Mouse (Mus musculus) liver, embryonic 12.5 days (tissue): ENCODE data around the gene Map4k1. TPM values are rescaled to one million over a fixed set of nuclear protein-coding genes. Genes with fewer than 3 reads are reported as not detected.

ENCODE experiments used
- ATAC-seq: fragments of 200-750 bp; cut with Nextera tagmentation; 2 replicates; pipeline ENCODE4 v1.8.0; 2017; ENCODE audit warnings: moderate number of reproducible peaks, mild to moderate bottlenecking, moderate library complexity
- H3K27ac ChIP-seq: fragments of 300-500 bp; sonication (generic); 2 replicates; pipeline ENCODE4 v1.5.1; 2016; ENCODE audit warnings: mild to moderate bottlenecking
- H3K27me3 ChIP-seq: fragments of 300-500 bp; sonication (generic); replicated peaks from 2 replicates; pipeline ENCODE4 v1.6.1; 2016; ENCODE audit warnings: mild to moderate bottlenecking, moderate library complexity
- H3K36me3 ChIP-seq: fragments of 300-500 bp; sonication (generic); 2 replicates; pipeline ENCODE4 v1.6.1; 2016; ENCODE audit warnings: mild to moderate bottlenecking, moderate library complexity
- H3K4me1 ChIP-seq: fragments of 300-500 bp; sonication (generic); 2 replicates; pipeline ENCODE4 v1.6.1; 2016
- H3K4me2 ChIP-seq: fragments of 300-500 bp; sonication (generic); 2 replicates; pipeline ENCODE4 v1.6.1; 2016; ENCODE audit warnings: mild to moderate bottlenecking, moderate library complexity
- H3K4me3 ChIP-seq: fragments of 300-500 bp; sonication (generic); 2 replicates; pipeline ENCODE4 v1.5.1; 2016; ENCODE audit warnings: mild to moderate bottlenecking, moderate library complexity
- H3K9ac ChIP-seq: fragments of 300-500 bp; sonication (generic); 2 replicates; pipeline ENCODE4 v1.6.1; 2016; ENCODE audit warnings: mild to moderate bottlenecking, moderate library complexity
- H3K9me3 ChIP-seq: fragments of 300-500 bp; sonication (generic); replicated peaks from 2 replicates; pipeline ENCODE4 v1.6.1; 2016; ENCODE audit warnings: mild to moderate bottlenecking, moderate library complexity
- WGBS: fragments of 180-500 bp; shearing (Covaris S2); methylation state at CpG from one replicate; pipeline ENCODE4 v1.1.7; 2016; ENCODE audit not compliant: insufficient replicate concordance; 5-methylcytosine and 5-hydroxymethylcytosine counted together
- polyA plus RNA-seq: library from polyadenylated mRNA; unstranded; fragments of >200 nt; fragmentation: Nextera tagmentation; extraction: Ambion mirVana; gene quantifications from 2 replicates; pipeline ENCODE4 v1.2.1, GENCODE M21; 2016

Gene Map4k1
- polyA plus RNA-seq, 1 experiment from 2014 or later: 33.3 TPM

DNA sequence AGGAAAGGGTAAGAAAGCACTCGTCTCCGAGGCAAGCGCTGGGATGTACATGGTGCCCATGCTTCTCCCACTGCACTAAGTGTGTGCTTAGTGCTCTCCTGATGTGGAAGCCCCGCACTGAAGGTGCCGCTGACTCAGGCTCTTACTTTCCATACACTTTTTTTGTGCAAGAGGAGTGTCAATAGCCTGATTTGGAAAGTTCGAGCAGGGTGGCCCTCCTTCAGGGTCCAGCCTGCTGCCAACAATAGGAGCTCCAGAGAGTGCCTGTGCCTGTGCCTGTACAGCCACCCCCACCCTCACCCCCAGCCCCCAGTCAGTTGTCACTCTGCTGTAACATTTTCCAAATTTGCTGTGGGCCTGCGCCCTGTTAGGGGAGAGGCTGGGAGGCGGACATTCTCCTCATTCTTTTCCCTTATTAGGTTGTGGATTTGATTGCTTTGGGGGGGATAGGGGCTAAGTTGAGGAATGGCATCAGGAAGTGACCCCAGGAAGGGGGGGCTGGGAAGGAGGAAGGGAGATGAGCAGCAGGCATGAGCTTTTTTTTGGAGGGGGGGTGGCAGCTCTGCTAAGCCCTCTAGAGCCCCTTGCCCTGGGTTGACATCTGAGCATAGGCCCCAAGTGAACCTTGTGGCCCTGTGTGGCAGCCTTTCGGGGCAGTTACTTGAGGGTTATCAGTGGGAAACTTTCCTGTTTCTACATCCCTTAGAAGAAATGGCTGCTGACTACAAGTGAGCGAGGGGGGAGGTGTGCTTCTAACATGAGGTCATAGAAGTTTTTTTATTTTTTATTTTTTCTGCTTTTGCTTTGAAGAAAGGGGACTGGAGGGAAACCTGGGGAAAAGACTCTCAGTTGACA is 36.2 kb upstream of the Map4k1 start:
- H3K4me2 ChIP-seq: peak overlapping the region; percentile 26; the same call in 1 of the 2 replicates
- H3K4me1 ChIP-seq: peaks cover 98% of the 10 kb centered on the region
- H3K36me3 ChIP-seq: peaks cover 58% of the 10 kb centered on the region
- no peaks in the 10 kb centered on the region for H3K9me3 ChIP-seq
- H3K4me3 ChIP-seq: no peak overlapping the region
- H3K27ac ChIP-seq: peak overlapping the region; percentile 75
- 51% methylated on average over 10 of the region's 10 CpGs for WGBS
- H3K9ac ChIP-seq: no peak overlapping the region
- ATAC-seq: peak; percentile 31; the same call in 1 of the 2 replicates
- no peaks in the 10 kb centered on the region for H3K27me3 ChIP-seq

DNA sequence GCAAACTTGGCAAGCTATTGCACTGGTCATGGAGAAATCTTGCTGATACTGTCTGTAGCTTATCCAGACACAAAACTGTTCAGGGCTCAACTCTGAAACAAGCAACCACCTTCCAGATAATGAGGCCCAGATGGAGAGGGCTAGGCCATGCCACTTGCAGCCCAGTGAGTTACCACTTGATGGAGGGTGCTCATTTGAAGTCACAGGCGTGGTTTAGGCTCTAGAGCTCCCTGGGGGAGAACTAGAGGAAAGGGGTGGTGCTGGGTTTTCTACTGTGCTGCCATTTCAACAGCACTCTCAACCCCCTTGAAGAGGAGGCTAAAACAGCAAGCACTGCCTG is 35.6 kb upstream of the Map4k1 start:
- H3K4me2 ChIP-seq: peak overlapping the region; percentile 26; the same call in 1 of the 2 replicates
- no peaks in the 10 kb centered on the region for H3K9me3 ChIP-seq
- peaks cover 99% of the 10 kb centered on the region for H3K4me1 ChIP-seq
- no peak overlapping the region for H3K4me3 ChIP-seq
- WGBS: 4% methylated on average over 1 of the region's 1 CpGs
- peak overlapping the region; percentile 75 for H3K27ac ChIP-seq
- H3K9ac ChIP-seq: peak overlapping the region; percentile 40; the same call in 1 of the 2 replicates
- peak; percentile 60 for ATAC-seq
- H3K36me3 ChIP-seq: peaks cover 63% of the 10 kb centered on the region
- H3K27me3 ChIP-seq: no peaks in the 10 kb centered on the region

DNA sequence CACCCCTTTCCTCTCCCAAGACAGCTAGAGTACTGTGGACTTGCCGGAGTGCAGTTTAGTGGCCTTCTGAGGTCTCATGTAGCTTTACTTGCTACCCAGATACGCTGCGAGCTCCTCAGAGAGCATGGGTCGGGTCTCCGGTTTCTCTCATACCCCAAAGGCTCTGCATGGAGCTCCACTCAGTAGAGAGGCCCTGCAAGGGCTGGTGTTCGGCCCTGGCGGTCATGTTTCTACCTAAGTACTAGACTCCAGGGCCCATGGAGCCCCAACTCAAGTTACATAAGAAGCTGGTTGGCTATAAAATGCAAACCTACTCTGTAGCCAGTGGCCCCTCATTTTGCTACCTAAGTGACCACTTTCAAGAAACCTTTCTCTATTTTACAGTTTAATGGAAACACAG is 33.1 kb upstream of the Map4k1 start:
- ATAC-seq: no peak
- Histone ChIP-seq H3K9ac (no peak overlapping the region; the same call in 1 of the 2 replicates), H3K4me2 (no peak overlapping the region)

DNA sequence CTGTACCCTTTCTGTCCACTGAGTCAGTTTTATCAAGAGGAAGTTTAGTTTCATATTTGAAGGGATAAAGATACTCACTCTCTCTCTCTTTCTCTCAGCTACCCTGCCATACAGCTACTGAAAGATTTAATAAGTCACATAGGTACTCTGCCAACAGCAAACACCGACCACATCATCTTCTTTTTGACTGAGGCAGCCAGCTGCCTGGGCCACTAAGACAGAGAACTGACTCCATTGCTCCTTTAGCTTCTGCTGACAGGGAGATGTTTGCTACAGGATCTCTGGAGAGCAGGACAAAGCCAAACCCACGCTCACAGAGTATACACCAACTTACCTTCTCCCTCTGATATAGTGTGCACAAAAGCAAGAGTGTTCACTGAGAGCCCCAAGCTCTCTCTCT is 32.6 kb upstream of the Map4k1 start:
- WGBS: 79% methylated on average over 2 of the region's 2 CpGs
- Histone ChIP-seq H3K27me3 (no peaks in the 10 kb centered on the region), H3K4me1 (peaks cover 100% of the 10 kb centered on the region), H3K4me3 (no peak overlapping the region), H3K36me3 (peaks cover 60% of the 10 kb centered on the region), H3K4me2 (no peak overlapping the region), H3K27ac (0 out of 2 replicates have a peak overlapping the region, but pooled peaks have one; percentile 12), H3K9ac (no peak overlapping the region; the same call in 1 of the 2 replicates), H3K9me3 (no peaks in the 10 kb centered on the region)
- no peak for ATAC-seq

More for the DNA sequence above, 33.1 kb upstream of the Map4k1 start:
- H3K27ac ChIP-seq: peak overlapping the region; percentile 43
- WGBS: 88% methylated on average over 7 of the region's 7 CpGs
- H3K36me3 ChIP-seq: peaks cover 58% of the 10 kb centered on the region
- H3K9me3 ChIP-seq: no peaks in the 10 kb centered on the region
- no peaks in the 10 kb centered on the region for H3K27me3 ChIP-seq
- no peak overlapping the region for H3K4me3 ChIP-seq
- peaks cover 100% of the 10 kb centered on the region for H3K4me1 ChIP-seq

DNA sequence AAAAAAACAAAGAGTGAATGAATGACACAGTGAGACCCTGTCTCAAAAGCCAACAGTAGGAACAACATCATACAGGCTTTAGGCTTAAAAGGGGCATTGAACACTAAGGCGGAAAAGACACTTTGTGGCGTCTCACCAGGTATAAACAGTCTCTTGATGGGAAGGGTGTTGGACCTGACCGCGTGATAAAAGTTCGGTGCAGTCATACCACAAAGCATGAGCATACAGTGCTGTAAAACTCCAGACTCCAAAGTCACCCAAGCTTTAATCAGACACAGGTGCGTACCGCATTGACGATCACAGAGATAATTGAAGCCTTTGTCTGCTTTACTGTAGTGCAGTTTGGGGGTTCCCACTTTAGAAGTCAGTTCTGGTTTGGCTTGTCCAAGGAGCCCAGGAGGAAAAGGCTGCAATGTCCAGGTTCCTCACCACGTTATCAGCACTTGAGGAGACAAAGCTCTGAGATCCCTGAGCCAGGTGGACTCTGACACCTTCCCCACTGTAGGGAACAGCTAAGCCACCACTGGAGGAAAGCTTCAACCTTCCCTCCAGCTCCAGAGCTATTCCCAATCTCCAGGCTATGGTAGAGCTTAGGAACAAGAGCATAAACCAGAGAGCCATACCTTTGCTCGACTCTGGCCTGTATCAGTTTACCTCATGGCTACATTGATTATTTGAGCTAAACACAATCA is 31.4 kb upstream of the Map4k1 start:
- peaks cover 67% of the 10 kb centered on the region for H3K36me3 ChIP-seq
- 84% methylated on average over 10 of the region's 10 CpGs for WGBS
- no peak overlapping the region for H3K4me2 ChIP-seq
- H3K4me1 ChIP-seq: peaks cover 100% of the 10 kb centered on the region
- H3K27ac ChIP-seq: peak overlapping the region; percentile 84; the same call in 1 of the 2 replicates
- no peak overlapping the region for H3K9ac ChIP-seq
- ATAC-seq: no peak
- H3K4me3 ChIP-seq: no peak overlapping the region
- H3K9me3 ChIP-seq: no peaks in the 10 kb centered on the region
- H3K27me3 ChIP-seq: no peaks in the 10 kb centered on the region

DNA sequence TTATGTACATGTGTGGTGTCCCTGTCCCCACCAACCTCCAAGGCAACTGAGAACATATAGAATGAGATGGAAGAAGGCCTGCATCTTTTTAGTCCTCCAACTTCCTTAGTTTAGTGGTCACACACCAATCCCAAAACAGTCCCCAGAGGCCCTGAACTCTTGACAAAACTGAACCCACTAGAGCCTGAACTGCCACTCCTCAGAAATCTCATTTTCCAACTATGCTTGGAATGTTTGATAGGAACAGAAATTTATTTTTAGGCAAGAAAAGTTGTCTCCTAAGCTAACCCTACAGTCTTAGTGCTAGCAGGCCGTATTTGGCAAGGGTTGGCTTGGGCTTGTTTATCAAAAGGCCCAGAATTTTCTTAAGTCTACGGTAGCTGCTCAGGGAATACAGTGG is 30.1 kb upstream of the Map4k1 start:
- 82% methylated on average over 2 of the region's 2 CpGs for WGBS
- Histone ChIP-seq H3K4me1 (peaks cover 100% of the 10 kb centered on the region), H3K4me2 (no peak overlapping the region), H3K9ac (peak overlapping the region; percentile 3; the same call in 1 of the 2 replicates), H3K4me3 (no peak overlapping the region), H3K9me3 (no peaks in the 10 kb centered on the region), H3K27ac (peak overlapping the region; percentile 84), H3K36me3 (peaks cover 73% of the 10 kb centered on the region), H3K27me3 (no peaks in the 10 kb centered on the region)
- ATAC-seq: no peak

DNA sequence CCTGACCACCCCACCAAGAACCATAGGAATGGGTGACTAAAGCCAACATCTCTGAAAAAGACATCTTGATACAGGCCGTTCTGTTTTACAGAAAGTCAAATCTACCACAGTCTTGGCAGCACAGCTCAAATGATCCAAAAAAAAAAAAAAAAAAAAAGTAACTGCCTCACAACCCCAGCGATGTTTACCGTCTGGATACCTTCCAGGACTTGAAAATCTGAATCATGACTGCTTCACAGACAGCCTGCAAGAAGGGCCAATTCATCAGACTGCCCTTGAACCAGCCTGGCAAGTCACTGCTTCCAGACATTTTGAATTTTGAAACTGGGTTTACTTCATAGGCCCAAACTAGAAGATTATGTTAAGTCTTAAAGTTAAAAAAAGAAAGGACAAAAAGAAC is 29.1 kb upstream of the Map4k1 start:
- ATAC-seq: no peak

DNA sequence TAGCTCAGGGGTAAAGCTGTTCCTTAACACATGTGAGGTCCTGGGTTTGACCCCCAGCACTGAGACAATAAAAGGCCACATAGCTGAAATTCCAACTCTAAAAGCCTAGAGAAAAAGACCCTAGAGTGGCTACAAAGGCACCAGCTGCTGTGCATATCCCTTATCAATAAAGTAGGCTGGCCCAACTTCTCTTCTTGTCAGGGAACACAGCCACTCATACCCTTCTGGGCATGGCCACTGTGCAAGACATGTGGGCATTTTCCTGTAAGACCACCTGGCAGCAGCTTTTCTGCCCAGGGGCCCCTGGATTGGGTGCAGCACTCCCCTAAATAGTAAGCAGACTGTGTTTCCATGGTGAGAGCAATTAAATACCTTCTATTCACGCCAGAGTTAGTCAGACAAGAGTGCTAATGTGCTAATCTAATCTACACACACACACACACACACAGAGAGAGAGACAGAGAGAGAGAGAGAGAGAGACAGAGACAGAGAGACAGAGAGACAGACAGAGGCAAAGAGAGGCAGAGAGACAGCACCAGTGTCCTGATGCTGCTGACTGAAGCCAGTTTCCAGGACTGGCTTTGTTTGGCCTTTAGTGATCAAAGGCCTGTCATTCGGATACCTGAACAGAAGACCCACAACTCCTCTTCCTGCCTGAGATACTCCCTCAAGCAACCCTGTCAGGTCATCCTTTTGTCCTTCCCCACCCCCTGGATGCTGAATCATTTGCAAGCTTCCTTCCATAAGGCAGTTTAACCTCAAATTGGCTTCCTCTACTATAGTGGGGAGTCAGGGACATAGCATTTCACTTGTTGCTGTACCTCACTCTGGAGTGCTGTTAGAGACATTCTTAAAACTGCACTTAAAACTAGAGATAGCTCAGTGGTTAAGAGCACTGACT is 28.1 kb upstream of the Map4k1 start:
- peaks cover 64% of the 10 kb centered on the region for H3K36me3 ChIP-seq
- H3K4me1 ChIP-seq: peaks cover 100% of the 10 kb centered on the region
- peak overlapping the region; percentile 63 for H3K4me2 ChIP-seq
- H3K9ac ChIP-seq: peak overlapping the region; percentile 56
- peak; percentile 92 for ATAC-seq
- H3K27me3 ChIP-seq: no peaks in the 10 kb centered on the region
- H3K4me3 ChIP-seq: peak overlapping the region; percentile 23
- 17% methylated on average over 2 of the region's 2 CpGs for WGBS
- no peaks in the 10 kb centered on the region for H3K9me3 ChIP-seq
- peak overlapping the region; percentile 84 for H3K27ac ChIP-seq

More for the DNA sequence above, 29.1 kb upstream of the Map4k1 start:
- Histone ChIP-seq H3K27me3 (no peaks in the 10 kb centered on the region), H3K4me1 (peaks cover 100% of the 10 kb centered on the region), H3K9me3 (no peaks in the 10 kb centered on the region), H3K4me3 (no peak overlapping the region), H3K9ac (peak overlapping the region; percentile 56), H3K27ac (peak overlapping the region; percentile 84), H3K4me2 (peak overlapping the region; percentile 63), H3K36me3 (peaks cover 73% of the 10 kb centered on the region)
- WGBS: 50% methylated on average over 3 of the region's 3 CpGs

DNA sequence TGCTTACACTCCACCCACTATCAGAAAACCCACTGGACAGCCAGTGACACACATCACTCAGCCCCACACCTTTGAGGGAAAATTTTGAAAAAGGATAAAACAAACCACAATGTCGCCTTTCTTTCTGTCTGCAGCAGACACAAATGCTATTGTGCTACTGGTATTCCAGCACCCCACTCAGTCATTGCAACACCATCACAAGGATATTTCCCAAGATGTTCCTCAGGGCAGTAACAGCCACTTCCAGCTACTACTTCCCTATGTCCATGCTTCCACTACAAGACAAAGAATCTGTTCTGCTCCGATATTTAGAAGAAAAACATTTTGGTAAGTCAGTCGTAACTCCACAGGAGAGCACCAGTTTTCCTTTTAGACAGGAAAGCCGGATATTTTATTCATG is 27.1 kb upstream of the Map4k1 start:
- Histone ChIP-seq H3K36me3 (peaks cover 55% of the 10 kb centered on the region), H3K27me3 (no peaks in the 10 kb centered on the region), H3K27ac (peak overlapping the region; percentile 84), H3K4me1 (peaks cover 100% of the 10 kb centered on the region), H3K9me3 (no peaks in the 10 kb centered on the region), H3K4me3 (no peak overlapping the region), H3K4me2 (peak overlapping the region; percentile 63), H3K9ac (peak overlapping the region; percentile 37; the same call in 1 of the 2 replicates)
- 77% methylated on average over 4 of the region's 4 CpGs for WGBS
- no peak for ATAC-seq

DNA sequence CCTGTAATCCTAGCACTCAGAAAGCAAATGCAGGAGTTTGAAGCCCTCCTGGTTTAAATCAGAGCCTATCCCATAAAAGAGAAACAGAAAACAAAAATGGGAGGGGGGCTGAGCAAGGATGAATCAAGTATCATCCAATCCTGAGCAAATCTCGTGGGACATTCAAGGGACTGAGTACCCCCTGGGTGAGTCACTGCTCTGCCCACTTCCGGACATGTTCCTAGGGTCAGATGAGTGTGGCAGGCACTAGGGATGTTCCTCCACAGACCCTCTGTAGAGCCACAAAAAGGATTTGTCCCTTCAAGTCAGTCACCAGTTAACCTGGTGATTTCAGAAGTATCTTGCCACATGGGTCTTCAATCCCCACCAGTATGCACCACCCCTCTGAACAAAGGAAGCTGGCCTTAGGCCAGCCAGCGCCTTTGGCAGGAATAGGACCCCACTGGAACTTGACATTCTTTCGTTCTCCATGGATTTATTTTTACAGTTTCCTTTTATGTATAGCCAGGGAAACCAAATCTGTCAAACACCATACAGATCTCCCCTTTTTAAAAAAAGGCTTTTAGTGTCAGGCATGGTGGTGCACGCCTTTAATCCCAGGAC is 26.5 kb upstream of the Map4k1 start:
- H3K27ac ChIP-seq: peak overlapping the region; percentile 84

DNA sequence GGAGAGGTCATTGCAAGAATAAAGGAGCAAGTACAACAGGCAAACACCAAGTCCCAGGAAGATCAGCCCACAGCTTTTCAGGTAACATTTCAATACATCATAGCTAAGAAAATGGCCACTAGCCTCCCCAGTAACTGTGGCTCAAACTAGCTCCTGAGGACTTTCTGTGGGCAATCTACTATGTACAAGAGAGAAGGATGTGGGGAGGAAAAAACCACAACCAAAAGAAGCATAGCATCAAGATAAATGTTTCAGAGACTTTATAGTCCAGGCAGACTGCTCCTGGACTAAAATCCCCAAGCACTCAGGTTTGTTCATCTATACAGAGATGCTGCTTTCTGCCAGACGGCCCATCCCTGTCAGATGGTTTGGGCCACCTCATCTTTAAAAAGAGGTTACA is 25.6 kb upstream of the Map4k1 start:
- Histone ChIP-seq H3K4me1 (peaks cover 100% of the 10 kb centered on the region), H3K4me2 (no peak overlapping the region), H3K27ac (peak overlapping the region; percentile 84), H3K4me3 (no peak overlapping the region), H3K36me3 (peaks cover 43% of the 10 kb centered on the region), H3K27me3 (no peaks in the 10 kb centered on the region), H3K9ac (peak overlapping the region; percentile 15; the same call in 1 of the 2 replicates), H3K9me3 (no peaks in the 10 kb centered on the region)
- no peak for ATAC-seq
- WGBS: 74% methylated on average over 1 of the region's 1 CpGs

More for the DNA sequence above, 26.5 kb upstream of the Map4k1 start:
- Histone ChIP-seq H3K9me3 (no peaks in the 10 kb centered on the region), H3K4me1 (peaks cover 100% of the 10 kb centered on the region), H3K27me3 (no peaks in the 10 kb centered on the region), H3K4me2 (no peak overlapping the region), H3K4me3 (no peak overlapping the region), H3K9ac (peak overlapping the region; percentile 37; the same call in 1 of the 2 replicates), H3K36me3 (peaks cover 51% of the 10 kb centered on the region)
- ATAC-seq: no peak
- 74% methylated on average over 5 of the region's 5 CpGs for WGBS
